Mouse (Mus musculus) cortical plate, adult 2 months (tissue): ENCODE data around the gene 1700037H04Rik. TPM values are rescaled to one million over a fixed set of nuclear protein-coding genes. Genes with fewer than 3 reads are reported as not detected.

Experiments
- H3K27ac ChIP-seq: fragments of 200-500 bp; 2 replicates; pipeline ENCODE4 v1.5.1; 2012; ENCODE audit warnings: low read length, control low read depth, inconsistent platforms; ENCODE audit not compliant: insufficient read depth
- H3K4me1 ChIP-seq: fragments of 200-500 bp; 2 replicates; pipeline ENCODE4 v1.6.1; 2011; ENCODE audit warnings: low read length; ENCODE audit not compliant: control insufficient read depth, insufficient read depth
- H3K4me3 ChIP-seq: fragments of 200-500 bp; 2 replicates; pipeline ENCODE4 v1.5.1; 2011; ENCODE audit warnings: mild to moderate bottlenecking, low read length, control low read depth; ENCODE audit not compliant: insufficient read depth
- CTCF ChIP-seq: fragments of 200-500 bp; IDR thresholded peaks from 2 replicates; pipeline ENCODE4 v1.5.1; 2011; ENCODE audit warnings: mild to moderate bottlenecking, control low read depth, low read length; ENCODE audit not compliant: insufficient read depth; ENCODE audit errors: extremely low read depth
- POLR2A ChIP-seq: fragments of 200-500 bp; IDR thresholded peaks from 2 replicates; pipeline ENCODE4 v1.6.1; 2011; ENCODE audit warnings: mild to moderate bottlenecking, low read length, control low read depth; ENCODE audit not compliant: insufficient read depth; ENCODE audit errors: extremely low read depth
- polyA plus RNA-seq: library from polyadenylated mRNA; depleted of rRNA; stranded (reverse); fragments of >200 nt; gene quantifications from 2 replicates; pipeline ENCODE4 v1.2.3, GENCODE M21; 2012

1700037H04Rik gene
- polyA plus RNA-seq, 1 experiment, result 130 TPM

GRCm38 (mm10) chr2:131140533-131140905 is 19.4 kb downstream of the 1700037H04Rik start:
- TF ChIP-seq CTCF, result no peak
- no peak for TF ChIP-seq POLR2A
- Histone ChIP-seq H3K4me3 (no peak overlapping the region), H3K27ac (0 out of 2 replicates have a peak overlapping the region, but pooled peaks have one; percentile 83), H3K4me1 (no peaks in the 10 kb centered on the region)

- no peak overlapping the region for H3K27ac ChIP-seq
- no peak overlapping the region for H3K4me3 ChIP-seq
- no peak for TF ChIP-seq POLR2A
- H3K4me1 ChIP-seq, result no peaks in the 10 kb centered on the region
Measured at GRCm38 (mm10) chr2:131139886-131140532, 19.9 kb downstream of the 1700037H04Rik start.

- TF ChIP-seq POLR2A (no peak), CTCF (no peak)
- Histone ChIP-seq H3K27ac (no peak overlapping the region), H3K4me3 (no peak overlapping the region), H3K4me1 (no peaks in the 10 kb centered on the region)
Measured at GRCm38 (mm10) chr2:131139287-131139686, 20.6 kb downstream of the 1700037H04Rik start.

- Histone ChIP-seq H3K4me3 (no peak overlapping the region), H3K27ac (no peak overlapping the region), H3K4me1 (no peaks in the 10 kb centered on the region)
- TF ChIP-seq CTCF (no peak), POLR2A (no peak)
Measured at GRCm38 (mm10) chr2:131138760-131139159, 21.1 kb downstream of the 1700037H04Rik start.

GRCm38 (mm10) chr2:131138296-131138695 is 21.6 kb downstream of the 1700037H04Rik start:
- no peak for TF ChIP-seq POLR2A
- no peak overlapping the region for H3K27ac ChIP-seq
- H3K4me1 ChIP-seq, result no peaks in the 10 kb centered on the region
- H3K4me3 ChIP-seq, result no peak overlapping the region

- TF ChIP-seq POLR2A (no peak), CTCF (no peak)
- Histone ChIP-seq H3K27ac (0 out of 2 replicates have a peak overlapping the region, but pooled peaks have one; percentile 11), H3K4me1 (no peaks in the 10 kb centered on the region), H3K4me3 (no peak overlapping the region)
Measured at GRCm38 (mm10) chr2:131135521-131136139, 24.3 kb downstream of the 1700037H04Rik start.

- H3K27ac ChIP-seq, result peak overlapping the region; percentile 11; the same call in 1 of the 2 replicates
- no peak overlapping the region for H3K4me3 ChIP-seq
- no peaks in the 10 kb centered on the region for H3K4me1 ChIP-seq
- TF ChIP-seq POLR2A, result no peak
- TF ChIP-seq CTCF, result no peak
Measured at GRCm38 (mm10) chr2:131134826-131135400, 25.0 kb downstream of the 1700037H04Rik start.

GRCm38 (mm10) chr2:131134381-131134780 is 25.5 kb downstream of the 1700037H04Rik start:
- Histone ChIP-seq H3K4me1 (no peaks in the 10 kb centered on the region), H3K27ac (0 out of 2 replicates have a peak overlapping the region, but pooled peaks have one; percentile 11), H3K4me3 (no peak overlapping the region)
- TF ChIP-seq POLR2A (no peak), CTCF (no peak)

GRCm38 (mm10) chr2:131132930-131133547 is 26.8 kb downstream of the 1700037H04Rik start, which contains the start of gene Gm11037:
Gene Gm11037 (plus strand): TSS chr2:131133497.
- no peaks in the 10 kb centered on the region for H3K4me1 ChIP-seq
- TF ChIP-seq POLR2A, result no peak
- TF ChIP-seq CTCF, result no peak
- H3K4me3 ChIP-seq, result no peak within 1 kb of the TSS
- H3K27ac ChIP-seq, result no peak within 1 kb of the TSS
